Mouse (Mus musculus): ENCODE measurements around the gene Fam208a.

The Fam208a gene

GRCm38 (mm10) chr14:27420816-27421215, 7.8 kb upstream of the Fam208a start:
- DNase-seq (ENCODE audit: low spot score in 2 of 2): no peak

GRCm38 (mm10) chr14:27422301-27422700, 6.3 kb upstream of the Fam208a start:
- no peak for DNase-seq (ENCODE audit: low spot score in 2 of 2)

- DNase-seq (ENCODE audit: low spot score in 2 of 2): peak; percentile 67 to 86
Measured at GRCm38 (mm10) chr14:27428973-27429711, 508 bp downstream of the Fam208a start.

- no peak for DNase-seq (ENCODE audit: low spot score in 2 of 2)
Measured at GRCm38 (mm10) chr14:27430280-27430679, 1.6 kb downstream of the Fam208a start.

GRCm38 (mm10) chr14:27432064-27432463, 3.4 kb downstream of the Fam208a start:
- no peak for DNase-seq (ENCODE audit: low spot score in 2 of 2)

GRCm38 (mm10) chr14:27436116-27436515, 7.5 kb downstream of the Fam208a start:
- DNase-seq (ENCODE audit: low spot score in 2 of 2): no peak

GRCm38 (mm10) chr14:27436826-27437225, 8.2 kb downstream of the Fam208a start:
- no peak for DNase-seq (ENCODE audit: low spot score in 2 of 2)

- no peak for DNase-seq (ENCODE audit: low spot score in 2 of 2)
Measured at GRCm38 (mm10) chr14:27440921-27441320, 12.3 kb downstream of the Fam208a start.

GRCm38 (mm10) chr14:27444851-27445281, 16.2 kb downstream of the Fam208a start:
- no peak for DNase-seq (ENCODE audit: low spot score in 2 of 2)

GRCm38 (mm10) chr14:27446963-27447362, 18.3 kb downstream of the Fam208a start:
- no peak for DNase-seq (ENCODE audit: low spot score in 2 of 2)

GRCm38 (mm10) chr14:27491399-27491798, 62.8 kb downstream of the Fam208a start:
- DNase-seq (ENCODE audit: low spot score in 2 of 2): no peak

GRCm38 (mm10) chr14:27493516-27493915, 64.9 kb downstream of the Fam208a start:
- no peak for DNase-seq (ENCODE audit: low spot score in 2 of 2)

- no peak for DNase-seq (ENCODE audit: low spot score in 2 of 2)
Measured at GRCm38 (mm10) chr14:27501096-27501495, 72.5 kb downstream of the Fam208a start.

GRCm38 (mm10) chr14:27507894-27508643, 79.4 kb downstream of the Fam208a start, which contains the start of gene Ccdc66:
TSS of gene Ccdc66 (minus strand) at chr14:27508460.
- DNase-seq (ENCODE audit: low spot score in 2 of 2): peak; percentile 99 to 100

GRCm38 (mm10) chr14:27508644-27509301, 80.1 kb downstream of the Fam208a start:
- DNase-seq (ENCODE audit: low spot score in 2 of 2): no peak

GRCm38 (mm10) chr14:27524541-27524940, 95.9 kb downstream of the Fam208a start:
- DNase-seq (ENCODE audit: low spot score in 2 of 2): no peak

All from urinary bladder, postnatal 36 days (tissue).